Mouse (Mus musculus) kidney, postnatal 25 days (tissue): Measurements from ENCODE around the gene Depdc5.
"Not testable (repeated sequence)": the region's sequence is repeated elsewhere in the genome, so short reads cannot be mapped to it uniquely, and the experiment has no call there.

Source experiments
- DNase-seq, 2 experiments: peaks; one replicate each; pipeline ENCODE4 v3.0.0; 2021; ENCODE audit warnings: mixed read lengths in 2 of 2

Gene Depdc5

GRCm38 (mm10) chr5:32863253-32864228 lies at the start of gene Depdc5:
Gene Depdc5, plus strand, starts transcription at chr5:32863701.
- DNase-seq: peak; percentile 95 to 98

- DNase-seq: no peak
Observed at GRCm38 (mm10) chr5:32815396-32815795, 48.1 kb upstream of the Depdc5 start.

- DNase-seq: no peak
Observed at GRCm38 (mm10) chr5:32820471-32820870, 43.0 kb upstream of the Depdc5 start.

- no peak for DNase-seq
Observed at GRCm38 (mm10) chr5:32827009-32827408, 36.5 kb upstream of the Depdc5 start, which contains the start of gene Gm20671. Gene Gm20671, minus strand, starts transcription at chr5:32827109.

GRCm38 (mm10) chr5:32828766-32829165 lies 34.7 kb upstream of the Depdc5 start:
- DNase-seq: not testable (repeated sequence)

GRCm38 (mm10) chr5:32830054-32830453 lies 33.4 kb upstream of the Depdc5 start:
- no peak for DNase-seq

- no peak for DNase-seq
Observed at GRCm38 (mm10) chr5:32834497-32834896, 29.0 kb upstream of the Depdc5 start.

GRCm38 (mm10) chr5:32836976-32837375 lies 26.5 kb upstream of the Depdc5 start:
- DNase-seq: no peak

GRCm38 (mm10) chr5:32840029-32840428 lies 23.5 kb upstream of the Depdc5 start:
- DNase-seq: no peak

- no peak for DNase-seq
Observed at GRCm38 (mm10) chr5:32849178-32849577, 14.3 kb upstream of the Depdc5 start.

- not testable (repeated sequence) for DNase-seq
Observed at GRCm38 (mm10) chr5:32849580-32849979, 13.9 kb upstream of the Depdc5 start.

- DNase-seq: no peak
Observed at GRCm38 (mm10) chr5:32852026-32852425, 11.5 kb upstream of the Depdc5 start.

- DNase-seq: peak; percentile 98 to 100
Observed at GRCm38 (mm10) chr5:32853731-32854507, 9.6 kb upstream of the Depdc5 start, which contains the start of gene Prr14l. Gene Prr14l, minus strand, starts transcription at chr5:32854256.

GRCm38 (mm10) chr5:32854818-32855217 lies 8.7 kb upstream of the Depdc5 start:
- DNase-seq: no peak

GRCm38 (mm10) chr5:32855274-32855673 lies 8.2 kb upstream of the Depdc5 start:
- DNase-seq: not testable (repeated sequence)

GRCm38 (mm10) chr5:32857781-32858220 lies 5.7 kb upstream of the Depdc5 start:
- DNase-seq: peak; percentile 64 to 72

GRCm38 (mm10) chr5:32861082-32861481 lies 2.4 kb upstream of the Depdc5 start:
- no peak for DNase-seq

- peak in 1 of 2 experiments; percentile 55 for DNase-seq
Observed at GRCm38 (mm10) chr5:32862469-32863132, 900 bp upstream of the Depdc5 start.

GRCm38 (mm10) chr5:32869389-32870024 lies 6.0 kb downstream of the Depdc5 start:
- no peak for DNase-seq

GRCm38 (mm10) chr5:32872346-32872745 lies 8.8 kb downstream of the Depdc5 start:
- DNase-seq: no peak

- DNase-seq: no peak
Observed at GRCm38 (mm10) chr5:32886739-32887138, 23.2 kb downstream of the Depdc5 start.

- DNase-seq: no peak
Observed at GRCm38 (mm10) chr5:32907496-32907895, 44.0 kb downstream of the Depdc5 start.
